Mouse (Mus musculus) neutrophil, adult 5-6 weeks (primary cell): ENCODE data around the gene Scn3a. TPM values are rescaled to one million over a fixed set of nuclear protein-coding genes. Genes with fewer than 3 reads are reported as not detected.
"Not testable (repeated sequence)": the region's sequence is repeated elsewhere in the genome, so short reads cannot be mapped to it uniquely, and the experiment has no call there.

Source experiments
- ATAC-seq: fragments of 151-379, 151-347 bp; 2 replicates; pipeline ENCODE4 v1.8.0; 2017; ENCODE audit warnings: mild to moderate bottlenecking, moderate TSS enrichment; ENCODE audit not compliant: insufficient number of reproducible peaks, poor library complexity, low FRiP score, severe bottlenecking; ENCODE audit errors: extremely low read depth
- total RNA-seq: library from RNA; stranded (forward); fragments of 200-1000 nt; gene quantifications from 2 replicates; pipeline ENCODE4 v1.2.3, GENCODE M21; 2017

The Scn3a gene
- total RNA-seq, 1 experiment from 2014 or later: not detected

DNA sequence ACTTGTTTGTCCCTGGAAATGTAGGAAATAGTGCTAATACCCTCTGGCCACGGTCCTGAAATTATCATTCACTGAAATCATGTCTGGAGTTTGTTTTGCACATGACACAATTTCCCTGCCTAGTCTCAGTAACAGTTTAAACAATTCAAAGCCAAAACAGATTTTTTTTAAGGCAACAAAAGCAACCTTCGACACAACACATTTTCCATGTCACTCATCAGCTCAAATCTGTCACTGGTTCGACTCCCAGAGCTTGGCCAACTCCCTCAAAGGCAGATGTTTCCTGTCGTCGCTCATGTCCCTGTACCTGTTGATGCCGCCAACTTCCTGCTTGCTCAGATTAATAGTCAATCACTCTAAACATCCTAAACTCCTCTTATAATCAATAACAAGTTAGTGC, 50.7 kb downstream of the Scn3a start:
- ATAC-seq: no peak

DNA sequence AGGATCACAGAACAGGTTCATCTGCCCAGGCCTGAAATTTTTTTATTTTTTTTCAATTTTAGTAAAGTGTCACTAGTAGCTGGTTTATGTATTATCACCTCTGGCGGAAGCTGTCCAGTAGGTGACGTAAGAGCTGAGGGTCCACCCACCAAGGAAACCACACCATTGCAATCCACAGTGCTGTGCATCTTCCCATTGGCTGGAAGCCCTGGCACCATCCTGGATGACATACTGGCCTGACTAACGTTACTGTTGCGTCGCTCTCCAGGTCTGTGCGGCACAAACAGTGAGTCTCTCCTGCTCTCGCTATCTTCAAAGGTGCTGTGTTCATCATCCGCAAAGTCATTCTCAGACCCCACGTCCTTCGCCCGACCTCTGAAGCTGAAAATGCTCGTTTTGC, 59.2 kb downstream of the Scn3a start:
- ATAC-seq: no peak

DNA sequence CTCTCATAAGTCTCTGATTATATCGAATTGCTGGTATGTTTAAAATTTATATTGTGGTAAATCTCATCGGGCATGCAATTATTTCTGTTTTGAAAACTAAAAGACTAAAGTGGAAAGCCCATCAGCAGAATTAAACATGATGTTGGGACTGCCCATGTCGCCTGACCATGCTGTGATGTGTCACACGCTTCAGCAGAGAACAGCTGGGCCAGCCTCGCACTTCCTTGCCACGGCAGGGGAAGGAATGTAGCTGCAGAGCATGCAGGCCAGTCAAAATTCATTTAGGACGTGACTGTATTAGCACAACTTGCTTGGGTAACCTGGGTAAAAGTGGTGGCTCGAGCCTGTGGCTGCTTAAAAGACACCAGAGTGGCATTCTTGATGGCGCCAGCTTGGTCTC, 77.0 kb downstream of the Scn3a start:
- no peak for ATAC-seq

DNA sequence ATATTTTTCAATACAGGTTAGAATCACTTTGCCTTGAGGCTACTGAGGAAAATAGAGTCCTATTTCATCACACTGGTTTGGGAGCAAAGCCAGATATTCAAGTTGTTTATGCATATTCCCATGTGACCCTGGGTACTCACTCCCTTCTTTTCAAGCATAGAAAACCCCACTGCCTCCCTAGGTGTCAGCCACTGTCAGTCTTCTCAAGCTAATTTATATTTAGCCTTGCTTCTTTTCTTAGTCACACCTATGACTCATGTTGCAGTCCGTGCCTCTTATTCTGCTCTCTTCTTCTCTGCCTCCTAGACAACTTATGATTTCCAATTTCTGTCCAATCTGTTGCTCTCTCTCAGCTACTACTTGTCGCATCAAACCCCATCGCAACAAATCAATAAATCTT, 84.0 kb downstream of the Scn3a start:
- ATAC-seq: no peak

DNA sequence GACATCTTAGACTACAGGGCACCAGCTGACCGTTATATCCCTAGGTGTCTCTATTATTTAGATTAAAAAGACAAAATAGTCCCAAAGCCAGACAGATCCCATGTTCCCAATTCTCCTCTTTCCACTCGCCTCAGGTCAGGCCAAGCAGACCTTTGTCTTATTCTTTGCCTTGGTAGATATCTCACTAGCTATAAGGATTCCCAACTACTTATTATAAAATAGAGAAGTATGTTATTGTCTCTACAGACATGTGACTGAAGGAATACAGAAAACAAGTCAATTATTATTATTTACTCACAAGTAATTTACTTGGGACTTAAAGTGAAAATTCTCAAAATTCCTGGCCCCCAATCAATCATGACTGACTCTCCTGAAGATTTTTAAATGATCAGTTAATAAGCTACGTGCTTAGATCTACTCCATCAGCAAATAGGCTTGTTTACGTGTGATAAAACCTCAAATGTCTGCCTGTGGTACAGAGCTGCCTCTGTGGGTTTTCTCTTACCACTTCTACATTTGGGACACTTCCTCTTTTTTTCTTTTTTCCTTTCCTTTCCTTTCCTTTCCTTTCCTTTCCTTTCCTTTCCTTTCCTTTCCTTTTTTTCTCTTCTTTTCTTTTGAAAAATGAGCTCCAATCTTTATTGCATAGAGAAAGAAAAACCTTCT, 86.3 kb downstream of the Scn3a start:
- ATAC-seq: no peak

DNA sequence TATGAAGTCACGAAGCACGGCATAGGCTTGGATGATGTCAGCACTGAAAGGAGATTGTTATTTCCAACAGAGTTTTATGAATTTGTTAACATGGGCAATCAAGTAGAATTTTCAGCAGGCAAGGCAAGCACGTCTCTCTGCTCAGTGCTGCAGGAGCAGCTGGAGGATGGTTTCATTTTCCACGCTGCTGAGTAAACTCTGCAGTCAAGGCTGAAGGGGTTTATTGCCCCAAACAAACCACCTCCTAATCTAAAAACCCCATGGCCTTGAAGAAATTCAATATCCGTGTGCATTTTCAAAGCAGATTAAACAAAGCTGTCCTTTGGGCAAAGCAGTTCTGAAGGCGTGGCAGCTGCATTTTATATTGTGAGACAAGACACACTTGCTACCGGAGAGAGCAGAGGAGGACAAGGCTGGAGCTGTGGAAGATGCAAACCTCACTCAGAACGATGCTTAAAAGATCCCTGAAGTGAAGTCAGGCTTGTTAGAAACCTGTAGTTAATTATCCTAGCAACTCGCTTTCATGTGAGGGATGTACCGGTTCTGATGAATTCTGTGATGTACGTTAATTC, 96.0 kb downstream of the Scn3a start:
- ATAC-seq: no peak

DNA sequence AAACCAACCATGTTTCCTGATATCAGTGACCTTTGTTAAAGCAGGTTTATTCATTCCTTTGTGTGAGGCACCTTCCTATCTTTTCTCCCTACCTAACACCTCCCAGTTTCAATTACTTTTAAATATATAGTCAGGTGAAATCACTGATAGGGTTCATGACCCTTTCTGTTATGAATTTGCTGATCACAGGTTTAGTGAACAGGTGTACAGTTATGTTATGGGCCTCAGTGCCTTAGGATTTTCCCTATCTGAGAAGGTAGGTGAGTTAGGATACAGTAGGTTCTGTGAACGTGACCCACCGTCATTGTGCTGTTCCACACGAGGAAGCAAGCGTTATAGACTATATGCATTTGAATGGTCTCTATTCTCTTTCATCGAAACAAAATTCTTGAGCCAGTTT, 101.7 kb downstream of the Scn3a start:
- no peak for ATAC-seq

DNA sequence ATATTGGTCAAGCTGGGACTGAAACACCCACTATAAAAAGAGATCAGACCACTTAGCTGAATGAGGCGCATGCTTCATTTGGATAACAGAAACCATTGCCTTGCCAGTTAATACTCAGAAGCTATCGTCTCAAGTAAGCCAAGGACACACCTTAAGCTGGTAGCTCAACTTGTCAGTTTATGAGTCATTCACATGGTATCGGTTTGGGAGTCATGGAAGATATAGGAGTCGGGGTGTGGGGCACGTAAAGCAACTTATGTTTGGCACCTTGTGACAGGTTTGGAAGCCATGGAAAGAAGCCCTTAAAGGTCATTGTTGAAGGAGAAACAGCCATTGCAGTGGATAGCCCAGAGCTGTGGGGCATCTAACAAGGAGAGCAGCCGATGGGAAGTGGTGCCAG, 113.7 kb downstream of the Scn3a start:
- ATAC-seq: no peak

DNA sequence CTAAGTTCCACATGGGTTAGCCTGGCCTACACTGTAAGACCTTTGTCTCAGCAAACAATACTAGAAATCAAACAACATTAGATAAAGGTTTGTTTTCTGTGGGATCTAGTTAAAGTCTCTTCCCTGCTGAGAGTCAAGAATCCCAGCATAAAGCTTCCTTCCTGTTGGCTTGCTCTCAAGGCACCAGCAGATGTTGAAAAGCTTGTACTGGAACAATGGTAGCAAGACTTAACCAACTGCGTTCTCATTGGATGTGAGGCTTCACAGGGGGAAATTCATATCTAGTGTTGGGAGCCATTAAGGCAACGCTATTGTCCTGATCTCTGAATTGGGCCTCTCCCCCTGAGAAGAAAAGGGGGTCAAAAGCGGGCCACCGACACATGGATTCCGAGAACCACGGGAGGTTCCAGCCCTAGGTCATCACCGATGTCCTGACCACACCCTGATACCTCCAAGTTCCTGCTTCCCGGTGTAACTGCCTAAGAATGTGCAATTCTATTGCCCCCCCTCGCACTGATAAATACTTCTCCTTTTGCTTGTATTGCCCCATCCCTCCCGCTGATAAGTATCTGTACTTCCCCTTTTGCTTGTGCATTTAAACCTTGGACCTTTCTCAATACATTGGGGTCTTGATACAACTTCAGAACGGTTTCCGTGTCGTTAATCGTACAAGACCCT, 115.9 kb downstream of the Scn3a start:
- not testable (repeated sequence) for ATAC-seq

DNA sequence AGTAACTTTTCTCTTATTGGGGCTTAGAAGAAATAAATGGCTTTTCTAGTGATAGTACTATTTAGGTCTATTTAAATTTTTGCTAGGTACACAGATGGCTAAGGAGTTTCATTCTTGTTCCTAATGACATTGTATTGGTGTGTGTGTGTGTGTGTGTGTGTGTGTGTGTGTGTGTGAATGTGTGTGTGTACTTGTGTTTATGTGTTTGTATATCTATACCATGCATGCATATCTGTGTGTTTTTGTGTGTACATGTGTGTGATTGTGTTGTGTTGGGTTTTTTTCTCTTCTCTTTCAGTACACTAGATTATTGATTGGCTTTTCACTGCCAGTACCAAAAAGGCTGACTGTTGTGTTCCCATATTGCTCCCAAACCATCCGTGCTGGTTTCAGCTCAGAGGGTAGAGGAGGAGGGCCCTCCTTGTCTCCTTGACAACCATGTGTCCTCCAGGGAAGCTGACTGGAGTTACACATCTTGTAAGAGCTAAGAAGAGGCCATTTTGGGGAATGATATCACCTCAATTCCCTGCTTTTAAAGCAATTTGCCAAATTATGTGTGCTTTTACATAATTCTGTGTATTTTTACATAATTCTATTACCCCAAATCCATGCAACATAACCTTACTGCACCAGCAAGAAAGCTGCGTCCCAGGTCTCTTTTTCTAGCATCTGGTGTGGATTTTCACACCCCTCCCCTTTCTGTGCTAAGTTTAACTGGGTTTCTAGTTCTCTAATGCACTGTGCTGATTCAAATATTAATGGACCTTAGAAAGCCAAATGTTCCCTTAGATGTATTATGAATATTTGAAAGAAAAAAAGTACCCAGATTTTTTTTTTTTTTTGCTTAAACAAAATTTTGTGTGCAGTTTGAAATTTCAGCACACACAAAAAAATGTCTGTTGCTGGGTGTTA, 116.7 kb downstream of the Scn3a start:
- ATAC-seq: no peak

DNA sequence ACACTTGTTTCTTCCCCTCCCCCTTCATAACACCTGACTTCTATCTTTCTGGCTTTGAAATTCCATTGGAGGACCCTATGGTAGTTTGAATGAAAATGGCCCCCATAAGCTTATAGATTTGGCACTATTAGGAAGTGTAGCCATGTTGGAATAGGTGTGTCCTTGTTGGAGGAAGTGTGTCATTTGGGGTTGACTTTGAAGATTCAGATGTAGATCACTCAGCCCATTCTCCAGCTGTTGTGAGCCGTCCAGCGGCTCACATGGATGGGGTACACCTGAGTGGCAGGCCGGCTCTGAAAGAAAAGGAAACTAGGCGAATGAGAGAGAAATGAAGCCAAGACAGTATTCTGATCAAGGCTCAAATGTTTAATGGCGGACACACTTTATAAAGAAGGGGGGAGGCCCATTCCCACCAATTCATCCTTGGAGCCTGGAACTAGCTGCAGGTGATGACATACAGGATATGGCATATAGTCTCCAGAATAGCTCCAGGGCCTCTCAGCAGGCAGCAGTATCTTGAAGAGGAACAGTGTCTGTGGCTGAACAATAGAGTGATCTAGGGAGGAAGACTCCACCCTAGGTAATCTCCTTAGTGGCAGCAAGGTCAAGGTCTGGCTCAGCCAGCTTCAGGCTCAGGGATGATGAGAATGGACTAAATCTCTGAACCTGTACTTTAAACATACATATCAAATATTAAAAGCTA, 118.2 kb downstream of the Scn3a start:
- no peak for ATAC-seq

DNA sequence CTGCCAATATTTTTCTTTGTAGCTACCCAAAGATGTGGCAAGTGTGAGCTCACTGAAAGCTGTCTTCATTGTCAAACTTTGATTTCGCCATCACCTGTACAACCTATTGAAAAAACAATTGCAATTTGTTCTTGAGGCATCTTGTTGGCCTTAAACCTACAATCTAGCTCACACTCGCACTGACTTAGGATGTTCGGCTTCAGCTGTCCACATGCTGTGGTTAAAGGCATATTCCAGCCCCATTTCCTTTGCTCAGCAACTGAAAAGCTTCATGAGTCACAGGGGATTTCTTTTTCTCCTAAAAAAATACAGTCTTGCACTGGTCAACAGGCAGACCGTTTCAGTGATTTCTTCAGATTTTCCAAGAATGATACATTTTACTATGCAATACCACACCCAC, 124.3 kb downstream of the Scn3a start:
- ATAC-seq: no peak

DNA sequence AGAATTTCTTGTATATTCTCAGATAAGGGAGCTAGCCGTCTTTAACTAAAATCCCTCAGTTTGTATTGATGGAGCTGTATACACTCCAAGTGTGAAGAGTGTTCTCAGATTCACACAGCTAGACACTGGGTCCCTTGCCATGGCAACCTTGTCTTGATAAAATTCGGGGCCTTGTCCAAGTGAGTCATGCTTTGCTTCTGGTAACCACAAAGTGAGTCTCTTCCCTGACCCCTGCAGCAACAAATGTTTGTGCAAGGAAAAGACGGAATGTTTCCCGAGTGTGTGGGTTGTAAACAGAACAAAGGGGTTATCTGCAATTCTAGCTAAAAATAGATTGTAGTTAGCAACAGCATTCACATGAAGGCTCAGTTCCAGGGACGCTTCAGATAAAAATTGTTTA, 125.9 kb downstream of the Scn3a start:
- no peak for ATAC-seq

DNA sequence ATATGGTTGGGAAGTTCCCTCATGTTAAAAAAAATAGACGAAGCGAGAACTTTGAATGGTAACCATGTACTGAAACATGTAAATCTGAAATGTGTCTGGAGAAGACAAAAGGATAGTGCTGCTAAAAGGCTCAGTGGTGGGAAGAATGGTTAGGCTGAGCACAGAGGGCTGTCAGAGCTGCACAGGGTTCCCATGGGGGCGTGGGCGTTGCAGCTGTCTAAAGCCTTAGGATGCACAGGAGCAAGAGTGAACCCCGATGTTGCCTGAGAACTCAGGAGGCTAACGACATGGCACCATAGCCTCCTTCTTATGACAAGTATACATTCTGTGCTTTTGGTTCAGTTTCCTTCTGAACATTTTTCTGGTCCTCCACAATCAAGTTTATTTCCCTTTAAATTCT, 126.3 kb downstream of the Scn3a start:
- ATAC-seq: no peak

DNA sequence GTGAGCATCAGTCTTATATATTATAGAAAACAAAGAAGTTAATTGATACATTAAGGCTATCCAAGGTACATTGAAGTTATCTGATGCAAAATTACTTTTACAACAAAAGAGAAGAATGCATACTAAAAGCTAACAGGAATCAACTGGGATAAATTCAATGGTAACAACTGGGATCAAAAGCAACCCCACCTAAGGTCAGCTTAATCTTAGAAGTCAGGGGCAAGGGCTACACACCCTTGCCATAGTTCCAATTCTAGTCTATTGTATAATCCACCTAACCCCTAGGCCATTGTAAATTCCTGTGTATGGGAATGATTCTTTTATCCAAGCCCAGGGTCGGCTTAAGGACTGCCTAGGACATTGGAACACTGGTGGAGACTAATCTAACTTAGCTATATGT, 130.5 kb downstream of the Scn3a start:
- ATAC-seq: no peak

DNA sequence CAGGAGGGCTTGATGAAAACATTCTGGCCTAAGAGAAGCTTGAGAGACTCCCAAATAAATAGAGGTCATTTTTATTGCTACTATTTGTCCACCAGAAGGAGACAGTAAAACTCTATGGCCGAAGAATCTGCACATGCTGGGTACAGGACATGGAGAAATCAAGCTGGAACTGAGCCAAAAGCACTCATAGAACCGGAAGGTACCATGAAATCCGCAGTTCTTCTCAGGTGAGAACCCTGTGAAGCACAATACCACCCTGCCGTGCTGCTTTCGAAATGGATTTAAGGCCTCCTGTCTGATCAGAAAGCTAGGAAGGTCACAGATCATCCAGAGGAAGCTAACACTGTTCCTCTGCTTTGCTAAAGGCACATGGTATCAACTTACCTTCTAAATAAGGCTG, 143.9 kb downstream of the Scn3a start:
- no peak for ATAC-seq

DNA sequence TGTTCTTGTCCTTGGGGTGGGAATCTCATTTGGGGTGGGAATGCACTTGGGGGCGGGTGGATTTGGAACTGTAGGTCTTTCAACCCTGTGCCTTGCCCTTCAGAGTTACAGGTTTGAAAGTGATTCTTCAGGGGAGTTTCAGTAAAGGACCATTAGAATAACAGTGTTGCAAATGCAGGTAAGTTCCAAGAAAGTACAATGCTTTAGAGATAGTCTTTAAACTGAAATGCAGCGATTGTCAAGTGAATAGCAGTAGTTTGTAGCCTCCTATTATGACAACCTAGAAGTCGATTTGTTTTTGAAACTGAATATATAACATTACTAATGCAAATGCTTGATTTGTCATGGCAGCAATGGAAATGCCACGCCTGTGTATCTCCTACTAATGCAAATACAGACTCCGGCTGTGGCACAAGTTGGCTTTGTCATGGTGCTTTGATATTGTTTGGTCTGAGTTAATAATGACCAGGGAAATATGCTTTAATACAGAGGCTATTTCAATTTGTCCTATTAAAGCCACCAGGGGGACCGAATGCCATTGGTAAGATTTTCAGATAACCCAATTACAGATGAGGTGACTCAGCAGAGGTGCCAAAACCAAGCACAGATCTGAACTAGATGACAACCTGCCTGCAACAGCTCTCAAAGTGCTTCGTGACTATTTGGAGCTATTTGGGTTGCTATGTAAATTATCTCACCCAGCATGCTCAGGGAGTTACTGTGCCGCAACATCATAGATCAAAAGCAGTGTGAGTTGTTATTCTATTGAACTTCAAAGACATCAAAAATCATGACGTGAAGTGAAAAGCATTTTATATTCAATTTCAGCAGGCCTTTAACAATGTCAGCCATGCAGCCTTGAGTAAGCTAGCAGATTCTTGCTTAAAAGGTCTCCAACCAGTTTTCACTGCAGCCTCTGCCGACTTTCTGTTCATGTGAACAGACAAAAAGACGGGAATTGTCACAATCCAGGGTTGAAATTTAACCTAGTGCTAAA, 145.9 kb downstream of the Scn3a start:
- ATAC-seq: no peak

DNA sequence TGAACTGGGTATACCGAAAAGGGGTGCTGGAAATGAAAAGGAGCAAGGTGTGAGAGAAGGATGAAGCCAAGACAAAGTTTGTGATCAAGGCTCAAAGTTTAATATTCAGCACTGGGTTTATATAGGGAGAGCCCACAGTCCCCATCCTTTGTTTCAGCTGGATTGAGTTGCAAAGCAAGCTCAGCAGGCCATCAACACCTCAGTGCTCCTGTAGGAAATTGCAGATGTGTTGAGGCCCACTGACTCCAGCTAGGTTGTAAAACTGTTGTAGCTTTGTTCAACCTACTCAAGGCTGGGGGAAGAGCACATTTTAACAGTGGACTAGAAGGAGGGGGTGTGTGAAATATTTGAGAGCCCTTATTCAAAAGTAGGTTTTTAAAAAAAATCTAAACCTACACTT, 148.8 kb downstream of the Scn3a start:
- ATAC-seq: no peak
